In genomic region chr4:145052282-145052681, GRCm38 (mm10) we compare ENCODE assay signal across 13 mouse cellular contexts.
A peak's percentile ranks its signal among the peaks of the same experiment; 100 is the strongest.
DNase-seq lines count a peak whose midpoint lies in the region; ATAC-seq lines count a peak whose summit lies in the region.
"Had no signal": no experiment of that assay in that cellular context is flagged by ENCODE, and none has a peak within 500 bp of the region (broad histone marks: within the 10 kb centered on the region; RNA-seq: fewer than 3 reads in every experiment).

No protein-coding gene starts in this region.

- H3K27ac ChIP-seq in heart, embryonic 11.5 days (ENCODE audit: low read depth, low read length) = no peak overlapping the region
- no peak overlapping the region; the same call in 1 of the 2 replicates for H3K27ac ChIP-seq in heart, embryonic 10.5 days
- H3K27ac ChIP-seq in brown adipose tissue, adult 24 weeks (replicated peaks; ENCODE audit: low read depth, low read length) = peak overlapping the region; percentile 86
- peak overlapping the region; percentile 23 for H3K27ac ChIP-seq in heart, embryonic 15.5 days
- H3K27ac ChIP-seq: liver, embryonic 14.5 days; midbrain, embryonic 12.5 days had no signal

- H3K36me3 ChIP-seq in heart, embryonic 11.5 days (ENCODE audit: control insufficient read depth, insufficient read depth, low read length) = no peaks in the 10 kb centered on the region
- peaks cover 49% of the 10 kb centered on the region for H3K36me3 ChIP-seq in heart, embryonic 10.5 days
- H3K36me3 ChIP-seq in heart, embryonic 15.5 days = peaks cover 54% of the 10 kb centered on the region

- H3K4me1 ChIP-seq in heart, embryonic 11.5 days (ENCODE audit: control insufficient read depth, insufficient read depth, low read length) = peaks cover 28% of the 10 kb centered on the region
- H3K4me1 ChIP-seq in heart, embryonic 10.5 days = peaks cover 35% of the 10 kb centered on the region
- H3K4me1 ChIP-seq in brown adipose tissue, adult 24 weeks (ENCODE audit: control insufficient read depth, insufficient read depth, insufficient read length, low read length) = peaks cover 19% of the 10 kb centered on the region
- peaks cover 39% of the 10 kb centered on the region for H3K4me1 ChIP-seq in heart, embryonic 15.5 days (replicated peaks)

- WGBS in heart, embryonic 11.5 days (ENCODE audit: insufficient replicate concordance) = 63% methylated on average over 3 of the region's 3 CpGs
- 67% methylated on average over 3 of the region's 3 CpGs for WGBS in heart, embryonic 10.5 days
- WGBS in heart, embryonic 15.5 days = 39% methylated on average over 3 of the region's 3 CpGs

- intact Hi-C loops in left cerebral cortex, postnatal 4 days (cut with DNase I) = loop anchor here (10.0 kb wide), 1 partner anchor 157 kb away; the partner anchor contains the start of gene Dhrs3
- intact Hi-C loops in left cerebral cortex, postnatal 14 days (cut with DNase I) = no loop called here

- DNase-seq in heart, embryonic 10.5 days (ENCODE audit: low spot score) = no peak
- peak; percentile 83 for DNase-seq in kidney, postnatal 14 days
- no peak for DNase-seq in ovary, postnatal 36 days (ENCODE audit: low spot score)
- DNase-seq in left cerebral cortex, postnatal 4 days = no peak
- no peak for DNase-seq in left cerebral cortex, postnatal 14 days (ENCODE audit: low spot score in 2 of 2)
- DNase-seq: gastrocnemius, postnatal 36 days; thymus, adult 2 months had no signal

- H3K9ac ChIP-seq in heart, embryonic 11.5 days (ENCODE audit: low read depth, low read length) = no peak overlapping the region
- H3K9ac ChIP-seq in heart, embryonic 15.5 days = no peak overlapping the region
- H3K9ac ChIP-seq: liver, embryonic 14.5 days; midbrain, embryonic 12.5 days had no signal

- H3K9me3 ChIP-seq in heart, embryonic 11.5 days (replicated peaks; ENCODE audit: control insufficient read depth, low read length) = no peaks in the 10 kb centered on the region
- no peaks in the 10 kb centered on the region for H3K9me3 ChIP-seq in heart, embryonic 10.5 days
- H3K9me3 ChIP-seq in heart, embryonic 15.5 days (replicated peaks) = no peaks in the 10 kb centered on the region
- H3K9me3 ChIP-seq: midbrain, embryonic 12.5 days had no signal

- no peak overlapping the region for H3K4me2 ChIP-seq in heart, embryonic 11.5 days
- no peak overlapping the region for H3K4me2 ChIP-seq in heart, embryonic 15.5 days
- H3K4me2 ChIP-seq: midbrain, embryonic 12.5 days had no signal

- no peak overlapping the region for H3K4me3 ChIP-seq in heart, embryonic 11.5 days (ENCODE audit: low read depth, low read length)
- H3K4me3 ChIP-seq in heart, embryonic 10.5 days = no peak overlapping the region
- H3K4me3 ChIP-seq in brown adipose tissue, adult 24 weeks (ENCODE audit: insufficient read depth, low read depth, low read length) = no peak overlapping the region
- H3K4me3 ChIP-seq in heart, embryonic 15.5 days = no peak overlapping the region
- H3K4me3 ChIP-seq: midbrain, embryonic 12.5 days had no signal

- peak; percentile 7; the same call in 1 of the 2 replicates for ATAC-seq in heart, embryonic 11.5 days (replicated peaks; ENCODE audit: insufficient number of reproducible peaks, low FRiP score, low TSS enrichment)
- no peak for ATAC-seq in heart, embryonic 15.5 days (replicated peaks; ENCODE audit: insufficient number of reproducible peaks, insufficient read depth, low FRiP score, low read depth)

- H3K27me3 ChIP-seq in heart, embryonic 11.5 days (ENCODE audit: control insufficient read depth, insufficient read depth, low read length) = no peaks in the 10 kb centered on the region
- H3K27me3 ChIP-seq in heart, embryonic 10.5 days (ENCODE audit: insufficient read depth, poor library complexity, severe bottlenecking) = no peaks in the 10 kb centered on the region
- H3K27me3 ChIP-seq in heart, embryonic 15.5 days = no peaks in the 10 kb centered on the region
- H3K27me3 ChIP-seq: CH12.LX; midbrain, embryonic 12.5 days had no signal

Comparison
In these comparisons a context has a peak if more than half of its experiments do, and no peak if none do; other contexts are left out.
1. H3K27ac ChIP-seq: peak in brown adipose tissue, adult 24 weeks (single experiment) and heart, embryonic 15.5 days (single experiment); none in heart, embryonic 11.5 days (single experiment) and heart, embryonic 10.5 days (single experiment).